Mouse (Mus musculus): ENCODE results near the gene 4921504E06Rik. TPM values are rescaled to one million over a fixed set of nuclear protein-coding genes. Genes with fewer than 3 reads are reported as not detected.
A peak's percentile ranks its signal among the peaks of the same experiment; 100 is the strongest.

4921504E06Rik gene
- not detected in 2 replicates for polyA plus RNA-seq (2012; rRNA removed)

DNA sequence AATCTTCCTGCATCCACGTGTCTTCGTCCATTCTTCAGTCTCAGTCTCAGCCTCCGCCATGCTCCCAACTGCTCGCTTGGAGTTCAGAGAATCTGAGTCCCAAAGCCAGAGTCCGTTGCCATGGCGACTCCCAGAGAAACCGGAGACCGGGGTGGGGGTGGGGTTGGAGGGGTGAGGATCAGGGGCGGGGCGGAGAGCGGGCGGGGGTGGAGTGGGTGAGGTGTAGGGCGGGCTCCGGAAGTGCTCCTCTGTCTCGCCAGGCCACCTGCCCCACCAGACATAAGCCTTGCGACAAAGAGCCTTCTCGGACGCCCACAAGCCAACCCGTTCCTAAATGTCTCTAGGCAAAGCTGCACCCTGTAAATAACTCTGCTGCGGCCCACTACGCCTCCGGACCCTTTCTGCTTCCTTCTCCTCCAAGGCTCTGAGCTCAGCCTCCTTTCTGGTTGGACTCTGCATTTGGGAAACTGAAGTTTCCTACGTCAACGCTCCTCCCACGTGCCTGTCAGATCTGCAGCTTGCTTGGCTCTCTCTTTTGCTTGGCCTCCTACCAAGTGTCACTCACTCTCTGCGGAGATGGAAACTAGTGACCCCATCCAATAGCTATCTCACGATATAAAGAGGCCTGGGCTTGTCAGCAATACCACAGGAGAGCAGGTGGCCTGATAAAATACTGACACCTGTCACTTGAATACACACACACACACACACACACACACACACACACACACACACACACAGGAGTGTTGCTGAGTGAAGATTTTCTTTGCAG, at the start of gene 4921504E06Rik:
TSS of gene 4921504E06Rik (minus strand) at position 94 of the 772 bp plus-strand sequence.
- 1% methylated on average over 27 of the region's 27 CpGs for WGBS
- DNase-seq, result peak; percentile 73
- TF ChIP-seq CTCF (IDR thresholded peaks at IDR 0.05; ENCODE audit: insufficient read depth, low read length) (no peak), POLR2A (IDR thresholded peaks at IDR 0.05; ENCODE audit: borderline replicate concordance, extremely low read depth, low read depth, low read length) (0 out of 2 replicates have a peak, but pooled peaks have one; percentile 14)
- H3K4me3 ChIP-seq (replicated peaks; ENCODE audit: extremely low read depth, low read depth, low read length), result peak within 1 kb of the TSS; percentile 57
- H3K4me1 ChIP-seq (ENCODE audit: control insufficient read depth, insufficient read depth, low read length), result no peaks in the 10 kb centered on the region; the same call in 1 of the 2 replicates

DNA sequence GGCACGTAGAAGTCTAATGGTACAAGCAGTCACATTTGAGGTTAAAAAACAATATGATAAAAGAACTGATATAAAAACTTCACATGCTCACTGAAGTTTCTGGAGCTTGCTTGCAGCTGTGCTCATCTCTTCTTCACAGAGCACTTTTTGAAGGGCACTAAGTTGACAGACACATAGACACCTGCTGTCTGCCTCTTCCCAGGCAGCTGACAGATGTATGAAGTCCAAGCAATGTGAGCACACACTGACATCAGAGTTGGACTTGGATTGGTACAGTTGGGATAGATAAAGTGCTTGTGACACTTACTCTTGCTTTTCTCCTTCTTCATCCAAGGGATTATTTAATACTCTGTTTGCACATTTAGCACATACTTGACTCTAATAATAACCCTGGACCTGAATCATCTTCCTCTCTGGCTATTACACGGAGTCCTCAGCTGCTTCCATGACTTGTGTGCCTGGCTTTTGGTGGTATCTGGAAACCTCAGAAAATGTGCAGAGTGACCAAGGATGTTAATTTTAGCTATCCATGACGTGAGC, 47.7 kb upstream of the 4921504E06Rik start:
- DNase-seq, result no peak
- 62% methylated on average over 3 of the region's 3 CpGs for WGBS
- TF ChIP-seq POLR2A (IDR thresholded peaks at IDR 0.05; ENCODE audit: borderline replicate concordance, extremely low read depth, low read depth, low read length), result no peak
- TF ChIP-seq CTCF (IDR thresholded peaks at IDR 0.05; ENCODE audit: insufficient read depth, low read length), result no peak
- Histone ChIP-seq H3K4me3 (replicated peaks; ENCODE audit: extremely low read depth, low read depth, low read length) (no peak overlapping the region), H3K4me1 (ENCODE audit: control insufficient read depth, insufficient read depth, low read length) (no peaks in the 10 kb centered on the region)

DNA sequence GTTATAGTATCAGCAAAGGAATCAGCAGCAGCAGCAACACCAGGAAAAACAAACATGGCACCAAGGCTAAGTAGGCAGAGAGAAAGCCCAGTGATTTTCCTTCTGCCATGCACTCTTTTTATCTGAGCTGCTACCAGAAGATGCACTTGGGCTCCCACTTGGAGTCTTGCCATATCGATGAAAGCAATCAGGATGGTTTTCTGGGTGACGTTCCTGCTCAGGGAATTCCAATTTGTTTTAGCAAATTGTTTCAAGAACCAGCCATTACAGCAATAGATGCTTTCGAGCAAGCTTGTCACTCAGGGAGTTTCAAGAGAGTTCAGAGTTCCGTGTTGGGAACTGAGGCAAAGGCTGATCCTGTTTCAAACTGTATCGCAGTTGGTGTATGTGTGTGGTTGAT, 47.1 kb upstream of the 4921504E06Rik start:
- 79% methylated on average over 5 of the region's 5 CpGs for WGBS
- Histone ChIP-seq H3K4me3 (replicated peaks; ENCODE audit: extremely low read depth, low read depth, low read length) (no peak overlapping the region), H3K4me1 (ENCODE audit: control insufficient read depth, insufficient read depth, low read length) (no peaks in the 10 kb centered on the region)
- no peak for DNase-seq
- TF ChIP-seq POLR2A (IDR thresholded peaks at IDR 0.05; ENCODE audit: borderline replicate concordance, extremely low read depth, low read depth, low read length) (no peak), CTCF (IDR thresholded peaks at IDR 0.05; ENCODE audit: insufficient read depth, low read length) (no peak)

DNA sequence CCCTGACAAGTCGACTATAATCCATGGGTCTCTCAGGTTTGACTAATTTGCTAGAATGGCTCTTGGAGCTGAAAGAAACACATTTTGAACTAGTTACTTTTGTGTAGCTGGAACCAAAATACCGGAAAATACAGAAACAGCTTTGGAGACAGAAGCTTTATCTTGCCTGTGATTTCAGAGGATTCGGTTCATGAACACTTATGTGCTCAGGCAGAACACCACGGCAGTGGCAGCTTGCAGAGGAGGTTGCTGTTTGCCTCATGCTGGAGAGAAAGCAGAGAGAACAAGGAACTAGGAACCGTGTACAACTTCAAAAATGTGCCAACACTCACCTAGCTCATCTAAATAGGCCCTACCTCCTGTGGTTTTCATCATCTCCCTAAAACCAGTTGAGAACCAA, 46.1 kb upstream of the 4921504E06Rik start:
- TF ChIP-seq CTCF (IDR thresholded peaks at IDR 0.05; ENCODE audit: insufficient read depth, low read length), result no peak
- no peak for TF ChIP-seq POLR2A (IDR thresholded peaks at IDR 0.05; ENCODE audit: borderline replicate concordance, extremely low read depth, low read depth, low read length)
- no peak for DNase-seq
- no peak overlapping the region for H3K4me3 ChIP-seq (replicated peaks; ENCODE audit: extremely low read depth, low read depth, low read length)
- H3K4me1 ChIP-seq (ENCODE audit: control insufficient read depth, insufficient read depth, low read length), result no peaks in the 10 kb centered on the region
- WGBS, result 62% methylated on average over 5 of the region's 5 CpGs

DNA sequence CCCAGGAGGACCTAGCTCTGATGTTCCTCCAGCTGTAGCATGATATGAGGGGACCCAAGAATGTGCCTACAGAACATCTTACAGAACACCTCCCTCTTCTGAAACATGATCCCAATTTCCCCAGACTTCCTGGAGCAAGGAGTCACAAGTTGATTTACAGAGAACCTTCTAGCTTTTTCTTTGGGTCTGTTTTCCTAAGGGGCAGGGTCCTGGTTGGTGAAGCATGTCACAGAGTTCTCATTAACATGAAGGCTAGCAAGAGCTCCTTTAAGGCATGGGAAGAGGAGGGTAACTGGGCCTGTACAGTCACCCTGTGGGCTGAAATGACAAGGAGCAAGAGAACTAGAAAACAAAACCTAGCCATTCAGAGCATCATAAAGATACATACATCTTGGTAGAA, 43.3 kb upstream of the 4921504E06Rik start:
- no peak overlapping the region for H3K4me3 ChIP-seq (replicated peaks; ENCODE audit: extremely low read depth, low read depth, low read length)
- TF ChIP-seq POLR2A (IDR thresholded peaks at IDR 0.05; ENCODE audit: borderline replicate concordance, extremely low read depth, low read depth, low read length) (no peak), CTCF (IDR thresholded peaks at IDR 0.05; ENCODE audit: insufficient read depth, low read length) (no peak)
- DNase-seq, result no peak
- no peaks in the 10 kb centered on the region for H3K4me1 ChIP-seq (ENCODE audit: control insufficient read depth, insufficient read depth, low read length)

DNA sequence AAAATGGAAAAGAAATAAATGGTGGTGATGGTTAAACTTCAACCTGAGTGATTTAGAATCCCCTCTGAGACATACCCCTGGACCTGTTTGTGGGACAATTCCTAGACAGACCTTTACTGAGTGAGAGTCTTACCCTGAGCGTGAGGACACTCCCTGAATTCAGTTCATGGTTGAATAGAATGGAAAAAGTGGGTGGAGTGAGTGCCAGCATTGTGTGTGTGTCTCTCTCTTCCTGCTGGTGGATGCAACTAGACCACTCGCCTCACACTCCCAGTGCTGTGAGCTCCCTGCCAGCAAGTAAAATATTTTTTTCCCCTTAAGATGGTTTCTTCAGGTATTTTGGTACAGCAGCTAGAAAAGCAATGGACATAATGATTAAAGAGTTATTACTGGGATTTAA, 42.7 kb upstream of the 4921504E06Rik start:
- no peak for DNase-seq
- Histone ChIP-seq H3K4me3 (replicated peaks; ENCODE audit: extremely low read depth, low read depth, low read length) (no peak overlapping the region), H3K4me1 (ENCODE audit: control insufficient read depth, insufficient read depth, low read length) (no peaks in the 10 kb centered on the region)
- 54% methylated on average over 2 of the region's 2 CpGs for WGBS
- no peak for TF ChIP-seq CTCF (IDR thresholded peaks at IDR 0.05; ENCODE audit: insufficient read depth, low read length)
- no peak for TF ChIP-seq POLR2A (IDR thresholded peaks at IDR 0.05; ENCODE audit: borderline replicate concordance, extremely low read depth, low read depth, low read length)

DNA sequence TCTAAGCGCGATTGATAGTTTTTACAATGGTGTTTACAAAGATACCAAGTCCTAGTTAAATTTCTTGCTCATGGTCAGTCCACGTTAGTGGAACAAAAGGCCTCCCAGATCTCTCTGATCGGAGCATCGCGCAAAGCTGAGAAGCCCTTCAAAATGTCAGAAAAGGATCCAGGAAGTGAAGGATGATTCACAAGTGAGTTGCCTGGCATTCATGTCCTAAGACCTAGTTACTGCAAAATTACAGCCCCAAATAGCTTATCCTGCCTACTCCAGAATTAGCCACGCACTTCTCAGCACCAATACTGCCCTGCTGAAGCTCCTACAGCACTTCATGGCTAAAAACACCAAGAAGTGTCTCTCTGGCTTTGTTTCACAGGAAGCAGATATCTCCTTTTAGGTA, 41.1 kb upstream of the 4921504E06Rik start:
- no peaks in the 10 kb centered on the region for H3K4me1 ChIP-seq (ENCODE audit: control insufficient read depth, insufficient read depth, low read length)
- 82% methylated on average over 7 of the region's 7 CpGs for WGBS
- DNase-seq, result no peak
- no peak overlapping the region for H3K4me3 ChIP-seq (replicated peaks; ENCODE audit: extremely low read depth, low read depth, low read length)
- TF ChIP-seq CTCF (IDR thresholded peaks at IDR 0.05; ENCODE audit: insufficient read depth, low read length) (no peak), POLR2A (IDR thresholded peaks at IDR 0.05; ENCODE audit: borderline replicate concordance, extremely low read depth, low read depth, low read length) (no peak)

DNA sequence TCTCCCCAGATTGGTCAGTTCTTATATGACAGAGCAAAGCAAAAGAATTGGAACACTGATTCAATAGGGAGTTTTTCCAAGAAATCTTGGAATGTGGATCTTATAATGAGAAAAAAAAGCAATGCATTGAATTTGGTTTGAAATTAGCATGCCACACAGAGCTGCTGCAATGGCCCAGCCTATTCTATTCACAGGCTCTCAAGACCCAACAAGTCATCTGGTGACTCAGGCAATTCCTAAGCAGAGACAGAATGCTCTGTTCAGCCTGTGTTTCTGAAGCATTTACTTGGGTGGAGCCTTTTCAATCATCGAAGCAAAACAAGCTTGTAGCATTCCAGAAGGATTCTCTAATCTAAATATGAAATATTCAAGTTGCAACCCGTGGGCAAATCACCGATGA, 26.1 kb upstream of the 4921504E06Rik start:
- WGBS, result 77% methylated on average over 3 of the region's 3 CpGs
- DNase-seq, result no peak
- H3K4me3 ChIP-seq (replicated peaks; ENCODE audit: extremely low read depth, low read depth, low read length), result no peak overlapping the region
- H3K4me1 ChIP-seq (ENCODE audit: control insufficient read depth, insufficient read depth, low read length), result no peaks in the 10 kb centered on the region
- no peak for TF ChIP-seq CTCF (IDR thresholded peaks at IDR 0.05; ENCODE audit: insufficient read depth, low read length)
- no peak for TF ChIP-seq POLR2A (IDR thresholded peaks at IDR 0.05; ENCODE audit: borderline replicate concordance, extremely low read depth, low read depth, low read length)

DNA sequence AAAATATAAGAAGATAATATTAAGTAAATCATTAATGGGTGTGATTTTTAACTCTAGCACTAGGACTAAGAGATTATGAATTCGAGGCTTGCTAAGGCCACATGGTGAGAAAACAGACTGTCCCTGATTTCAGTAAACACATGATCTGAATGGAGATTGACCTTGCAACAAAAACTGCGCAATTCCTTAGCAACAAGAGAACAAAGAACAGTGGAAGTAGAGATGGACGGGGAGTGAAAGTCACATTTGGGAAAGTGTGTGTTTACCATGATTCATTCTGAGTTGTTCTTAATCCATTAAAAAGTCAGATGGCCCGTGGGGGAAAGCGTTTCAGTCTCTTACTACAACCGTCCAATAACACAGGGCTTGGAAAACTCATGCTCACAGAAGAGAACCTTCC, 25.5 kb upstream of the 4921504E06Rik start:
- H3K4me1 ChIP-seq (ENCODE audit: control insufficient read depth, insufficient read depth, low read length), result no peaks in the 10 kb centered on the region
- no peak for TF ChIP-seq CTCF (IDR thresholded peaks at IDR 0.05; ENCODE audit: insufficient read depth, low read length)
- no peak for TF ChIP-seq POLR2A (IDR thresholded peaks at IDR 0.05; ENCODE audit: borderline replicate concordance, extremely low read depth, low read depth, low read length)
- 68% methylated on average over 6 of the region's 6 CpGs for WGBS
- no peak overlapping the region for H3K4me3 ChIP-seq (replicated peaks; ENCODE audit: extremely low read depth, low read depth, low read length)
- DNase-seq, result no peak
